Mouse (Mus musculus) frontal cortex, postnatal 36 days (tissue): ENCODE results near the gene Pfn4.
"Not testable (repeated sequence)": the region's sequence is repeated elsewhere in the genome, so short reads cannot be mapped to it uniquely, and the experiment has no call there.

Experiments
- DNase-seq, 2 experiments: peaks; one replicate each; pipeline ENCODE4 v3.0.0; 2022; ENCODE audit warnings: low spot score in 2 of 2

The Pfn4 gene

DNA sequence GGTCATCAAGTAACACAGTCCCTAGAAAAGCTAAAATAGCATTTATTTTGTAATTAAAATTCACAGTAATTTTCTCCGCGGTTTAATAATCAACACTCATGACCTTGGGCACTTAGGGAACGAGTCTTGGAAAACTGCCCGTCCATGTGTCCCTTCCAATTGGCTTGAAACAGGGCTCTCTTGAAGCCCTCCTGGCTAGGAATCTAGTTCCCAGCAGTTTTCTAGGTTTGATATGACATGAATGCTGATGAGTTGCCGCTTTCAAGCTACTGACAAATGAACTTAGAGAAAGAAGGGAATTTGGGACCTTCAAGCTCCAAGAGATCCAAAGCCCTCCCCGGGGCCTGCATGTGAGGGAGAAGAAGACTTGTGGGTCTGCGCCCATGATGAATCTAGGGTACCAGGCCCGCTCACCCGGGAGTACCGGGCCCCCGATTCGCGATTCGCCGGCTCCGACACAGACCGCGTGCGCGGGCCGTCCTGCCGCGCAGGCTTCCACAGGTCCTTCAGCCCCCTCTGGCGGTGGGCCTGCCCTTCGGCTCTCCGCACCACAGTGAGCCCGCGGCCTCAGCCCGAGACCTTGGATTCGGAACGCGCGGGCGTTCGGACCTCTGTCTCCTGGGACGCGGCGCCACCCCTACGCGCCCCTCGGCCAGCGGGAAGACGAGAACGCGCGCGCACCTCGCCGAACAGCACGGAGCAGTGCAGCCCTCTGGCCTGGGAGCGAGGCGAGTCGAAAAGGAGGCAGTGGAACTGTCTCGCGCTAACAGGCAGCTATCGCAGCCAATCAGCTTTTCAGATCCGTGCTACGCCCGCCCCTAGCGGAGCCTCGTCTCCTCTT is at the start of gene Pfn4, which contains the start of gene Fam228b:
Gene Pfn4, plus strand, starts transcription at position 531 of the 841 bp plus-strand sequence.
Gene Fam228b, minus strand, starts transcription at position 776 of the 841 bp plus-strand sequence.
- DNase-seq = peak; percentile 98 to 99

DNA sequence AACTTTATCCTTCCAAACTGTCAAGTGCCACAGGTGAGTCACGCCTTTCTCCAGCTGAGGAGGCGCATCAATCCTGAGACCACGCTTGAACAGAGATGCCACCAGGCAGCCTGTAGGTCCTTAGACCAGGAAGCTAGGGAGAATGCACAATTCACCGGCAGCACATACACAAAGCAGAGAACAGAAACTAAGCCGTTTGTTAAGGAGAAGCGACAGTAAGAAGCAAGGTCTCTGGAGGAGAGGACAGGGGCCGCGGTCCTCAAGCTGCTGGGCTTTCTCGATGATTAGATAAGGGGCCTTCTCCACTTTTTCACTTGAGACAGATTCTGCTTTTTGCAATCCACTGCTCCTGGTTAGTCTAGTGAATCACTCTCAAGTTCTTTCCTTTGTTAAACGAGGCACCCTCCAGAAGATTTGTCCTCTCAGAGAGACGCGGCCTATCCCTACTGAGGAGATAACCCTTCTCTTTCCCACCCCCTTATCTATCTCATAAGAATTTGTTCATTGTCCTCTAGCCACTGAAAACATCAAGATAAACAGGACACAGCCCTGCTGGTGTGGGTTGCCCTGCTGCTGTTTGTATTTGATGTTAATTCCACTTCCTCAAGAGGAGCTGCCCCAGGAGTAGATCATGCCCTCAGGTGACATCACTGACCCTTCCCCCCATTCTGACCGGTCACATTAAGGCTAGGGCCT is 49.6 kb upstream of the Pfn4 start:
- DNase-seq = no peak

DNA sequence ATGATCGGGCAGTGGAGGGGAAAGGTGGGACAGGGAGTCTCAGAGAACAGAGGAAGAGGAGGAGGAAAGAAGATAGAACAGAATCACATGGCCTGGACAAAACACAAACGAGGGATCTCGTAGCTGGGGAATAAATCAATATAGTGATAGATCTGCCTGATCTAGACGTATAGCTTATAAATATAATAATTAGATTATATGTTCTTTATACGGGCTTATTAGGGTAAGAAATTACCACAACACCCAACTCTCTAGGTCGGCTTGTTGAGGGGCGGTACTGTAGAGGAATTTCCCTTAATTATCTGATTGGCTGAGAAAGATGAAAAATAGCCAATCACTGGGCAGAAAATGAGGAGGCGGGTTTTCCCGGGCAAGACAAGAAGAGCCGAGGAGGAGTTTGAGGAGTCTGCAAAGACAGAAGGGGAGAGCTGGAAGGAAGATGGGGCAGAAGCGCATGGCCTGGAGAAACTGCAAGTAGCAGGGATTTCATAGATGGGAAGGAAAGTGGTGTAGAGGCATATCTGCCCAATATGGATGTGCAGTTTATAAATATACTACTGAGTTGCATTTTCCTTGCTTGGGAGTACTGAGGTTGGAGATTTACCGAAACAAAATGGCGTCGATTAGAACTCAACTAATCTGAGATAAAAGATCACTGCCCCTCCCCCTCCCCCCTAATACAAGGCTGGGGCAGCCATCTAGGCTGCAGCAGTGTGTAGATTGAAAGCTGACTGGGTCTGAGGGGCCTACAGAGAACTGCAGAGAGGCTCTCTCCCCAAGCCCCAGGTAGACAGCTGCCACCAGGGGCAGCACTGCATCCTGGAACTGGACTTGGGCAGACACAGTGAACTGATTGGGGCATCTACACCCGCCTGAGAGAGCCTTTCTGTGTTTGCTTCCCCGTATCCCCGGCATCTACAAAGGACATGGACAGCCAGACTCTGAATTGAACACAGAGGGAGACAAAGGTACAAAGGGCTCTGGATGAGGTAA is 48.8 kb upstream of the Pfn4 start:
- no peak for DNase-seq

DNA sequence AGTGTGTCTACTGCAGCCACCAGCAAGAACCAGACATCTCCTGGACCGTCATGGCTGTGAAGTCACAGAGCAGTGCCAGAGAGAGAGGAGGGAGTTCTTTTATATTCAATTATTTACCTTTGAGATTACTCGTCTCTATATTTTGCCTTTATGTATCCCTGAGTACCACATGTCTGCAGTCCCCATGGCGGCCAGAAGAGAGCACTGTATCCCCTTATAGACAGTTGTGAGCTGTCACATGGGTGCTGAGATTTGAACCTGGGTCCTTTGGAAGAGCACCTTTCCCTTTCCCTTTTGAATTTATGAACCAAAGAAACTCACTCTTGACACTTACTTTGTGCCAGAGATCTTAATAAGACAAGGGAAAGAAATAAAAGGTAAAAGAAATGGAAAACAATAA is 39.7 kb upstream of the Pfn4 start:
- DNase-seq = no peak

DNA sequence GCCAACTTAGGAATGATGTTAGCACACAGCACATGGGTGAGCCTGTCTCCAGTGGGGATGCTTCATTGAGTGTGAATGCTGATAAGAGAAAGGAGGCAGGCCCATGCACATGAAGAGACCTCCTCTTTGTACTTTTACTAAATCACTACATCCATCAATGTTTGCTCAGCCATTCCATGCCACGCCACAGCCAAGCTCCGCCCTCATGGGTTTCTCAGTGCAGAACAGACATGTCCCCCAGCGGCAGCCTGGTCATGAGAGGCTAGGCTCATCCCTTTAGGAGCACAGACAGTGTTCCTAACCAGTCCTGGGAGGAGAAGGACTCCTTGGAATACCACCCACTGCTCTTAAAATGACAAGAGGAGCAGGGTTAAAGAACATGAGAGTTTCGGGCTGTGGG is 37.2 kb upstream of the Pfn4 start:
- DNase-seq = no peak

DNA sequence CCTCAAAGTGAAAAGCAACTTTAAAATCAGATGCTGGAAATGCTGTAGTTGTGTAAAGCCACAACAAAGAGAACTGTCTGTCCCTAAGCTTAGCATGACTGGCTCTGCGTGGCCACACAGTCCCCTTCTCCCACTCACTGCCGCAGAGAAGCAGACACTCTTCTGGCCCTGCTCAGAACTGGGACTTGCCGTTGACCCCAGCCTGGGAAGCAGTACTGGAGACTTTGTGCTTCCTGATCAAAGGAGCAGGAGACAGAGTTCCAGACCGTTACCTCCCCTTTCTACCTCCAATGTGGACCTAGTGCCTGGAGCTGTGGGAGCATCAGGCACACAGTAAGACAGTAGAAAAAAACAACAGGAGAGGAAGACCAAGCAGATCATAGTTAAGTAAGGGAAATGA is 36.5 kb upstream of the Pfn4 start:
- DNase-seq = no peak

DNA sequence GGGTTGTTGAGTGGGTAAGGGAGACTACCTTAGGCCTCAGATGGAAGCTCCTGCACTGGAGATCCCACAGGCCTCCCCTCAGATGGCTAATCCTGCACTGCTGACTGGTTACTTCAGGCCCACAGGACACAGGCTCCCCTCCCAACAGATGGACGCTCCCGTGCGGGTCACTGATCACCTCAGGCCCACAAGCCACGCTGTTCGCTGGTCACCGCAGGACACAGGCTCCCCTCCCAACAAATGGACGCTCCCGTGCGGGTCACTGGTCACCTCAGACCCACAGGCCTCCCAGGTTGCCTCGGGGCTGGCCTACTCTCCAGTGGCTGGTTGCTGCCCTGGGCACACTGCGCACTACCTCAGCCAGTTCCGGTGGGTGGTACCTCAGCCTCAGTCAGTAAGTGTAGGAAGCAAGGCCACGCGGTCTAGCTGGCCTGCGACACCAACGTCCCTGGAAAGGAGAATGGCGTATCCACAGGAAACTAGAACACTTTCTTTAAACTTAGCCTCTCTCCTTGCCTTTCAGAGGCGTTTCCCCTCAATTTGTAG is 30.7 kb upstream of the Pfn4 start, which contains the start of gene Fam228a:
Gene Fam228a, minus strand, starts transcription at position 400 of the 546 bp plus-strand sequence.
- no peak for DNase-seq

DNA sequence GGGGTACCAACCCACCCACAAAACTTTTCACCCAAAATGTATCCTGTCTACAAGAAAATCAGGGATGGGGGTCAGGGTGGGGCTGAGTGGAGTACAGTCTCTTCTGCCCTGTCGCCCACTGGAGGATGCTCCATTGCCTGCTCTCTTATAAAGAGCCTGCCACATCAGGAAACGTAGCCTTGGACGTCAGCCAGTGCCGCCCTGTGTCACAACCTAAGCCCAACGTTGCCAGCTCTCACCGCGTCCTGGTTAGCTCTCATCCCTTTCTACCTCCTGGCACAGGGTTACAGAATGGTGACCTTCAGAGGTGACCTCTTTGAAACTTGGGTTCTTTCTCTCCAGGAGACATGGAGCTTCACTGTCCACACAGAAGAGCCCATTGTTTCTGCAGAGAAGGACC is 28.0 kb upstream of the Pfn4 start:
- no peak for DNase-seq

DNA sequence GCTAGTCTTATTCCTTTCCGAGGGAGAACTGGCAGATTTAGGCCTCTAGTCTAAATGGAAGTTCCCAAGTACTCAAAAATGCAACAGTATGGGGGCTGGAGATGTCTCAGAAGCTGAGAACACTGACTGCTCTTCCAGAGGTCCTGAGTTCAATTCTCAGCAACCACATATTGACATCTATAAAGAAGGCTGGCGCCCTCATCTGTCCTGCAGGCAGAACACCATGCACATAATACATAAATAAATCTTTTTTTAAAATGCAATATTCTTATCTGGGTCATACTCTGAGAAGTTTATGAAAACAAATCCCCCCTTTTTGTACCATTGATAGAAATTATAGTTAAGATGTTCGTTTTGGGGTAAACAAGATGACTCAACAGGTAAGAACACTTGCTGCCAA is 26.6 kb upstream of the Pfn4 start:
- DNase-seq = no peak

DNA sequence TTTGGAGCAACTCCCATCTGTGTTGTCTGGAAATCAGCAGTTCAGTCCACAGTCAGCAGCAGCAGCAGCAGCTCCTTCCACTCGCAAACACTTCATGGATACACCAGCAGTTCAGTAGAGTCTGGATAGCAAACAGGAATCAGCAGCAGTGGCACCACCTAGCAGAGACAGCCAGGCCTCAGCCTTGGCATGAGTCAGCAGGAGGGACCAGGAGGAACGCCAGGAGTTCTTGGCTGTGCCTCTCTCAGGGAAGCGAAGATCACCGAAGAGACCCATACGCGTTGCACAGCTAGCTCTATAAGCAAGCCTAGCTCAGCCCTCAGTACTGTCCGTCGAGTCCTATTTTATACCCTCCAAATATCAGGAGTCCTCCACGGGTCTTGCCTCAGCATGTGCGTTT is 24.3 kb upstream of the Pfn4 start:
- peak; percentile 16 to 21 for DNase-seq

DNA sequence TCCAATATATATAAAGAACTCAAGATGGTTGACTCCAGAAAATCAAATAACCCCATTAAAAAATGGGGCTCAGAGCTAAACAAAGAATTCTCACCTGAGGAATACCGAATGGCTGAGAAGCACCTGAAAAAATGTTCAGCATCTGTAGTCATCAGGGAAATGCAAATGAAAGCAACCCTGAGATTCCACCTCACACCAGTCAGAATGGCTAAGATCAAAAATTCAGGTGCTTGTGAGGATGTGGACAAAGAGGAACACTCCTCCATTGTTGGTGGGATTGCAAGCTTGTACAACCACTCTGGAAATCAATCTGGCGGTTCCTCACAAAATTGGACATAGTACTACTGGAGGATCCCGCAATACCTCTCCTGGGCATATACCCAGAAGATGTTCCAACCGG is 14.4 kb upstream of the Pfn4 start:
- DNase-seq = not testable (repeated sequence)

DNA sequence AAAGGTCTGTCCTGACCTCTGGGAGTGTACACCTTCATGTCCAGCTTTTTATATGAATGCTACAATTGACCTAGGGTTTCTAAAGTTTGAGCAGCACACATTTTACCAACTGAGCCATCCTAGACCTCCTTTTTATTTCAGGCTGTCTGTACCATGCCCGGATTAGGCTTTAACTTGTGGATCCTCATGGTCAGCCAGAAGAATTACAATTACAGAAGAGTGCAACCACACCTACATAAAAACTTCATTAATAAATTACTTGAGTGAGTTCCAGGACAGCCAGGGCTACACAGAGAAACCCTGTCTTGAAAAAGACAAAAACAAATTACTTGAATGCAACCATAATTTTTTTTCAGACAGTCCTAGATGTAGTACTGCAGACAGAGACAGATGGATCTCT is 11.8 kb upstream of the Pfn4 start:
- no peak for DNase-seq

DNA sequence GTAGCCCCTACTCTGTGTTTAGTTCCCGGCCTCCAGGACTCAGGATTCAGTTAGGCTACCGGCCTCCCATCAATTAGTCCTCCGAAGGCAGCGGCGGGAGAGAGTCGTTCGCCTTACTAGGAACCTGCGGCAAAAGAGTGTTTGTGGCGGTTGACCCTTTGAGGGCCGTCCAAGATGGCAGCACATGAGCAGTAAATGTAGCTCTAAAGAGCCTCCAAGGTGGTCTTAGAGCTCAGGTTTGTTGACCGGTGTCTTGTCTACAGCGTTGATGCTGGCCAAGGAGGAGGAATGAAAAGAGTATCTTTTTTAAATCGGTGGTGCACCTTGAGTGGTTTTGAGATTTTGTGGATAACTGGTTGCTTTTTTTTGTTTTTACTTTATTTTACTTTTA is 506 bp downstream of the Pfn4 start:
- no peak for DNase-seq

DNA sequence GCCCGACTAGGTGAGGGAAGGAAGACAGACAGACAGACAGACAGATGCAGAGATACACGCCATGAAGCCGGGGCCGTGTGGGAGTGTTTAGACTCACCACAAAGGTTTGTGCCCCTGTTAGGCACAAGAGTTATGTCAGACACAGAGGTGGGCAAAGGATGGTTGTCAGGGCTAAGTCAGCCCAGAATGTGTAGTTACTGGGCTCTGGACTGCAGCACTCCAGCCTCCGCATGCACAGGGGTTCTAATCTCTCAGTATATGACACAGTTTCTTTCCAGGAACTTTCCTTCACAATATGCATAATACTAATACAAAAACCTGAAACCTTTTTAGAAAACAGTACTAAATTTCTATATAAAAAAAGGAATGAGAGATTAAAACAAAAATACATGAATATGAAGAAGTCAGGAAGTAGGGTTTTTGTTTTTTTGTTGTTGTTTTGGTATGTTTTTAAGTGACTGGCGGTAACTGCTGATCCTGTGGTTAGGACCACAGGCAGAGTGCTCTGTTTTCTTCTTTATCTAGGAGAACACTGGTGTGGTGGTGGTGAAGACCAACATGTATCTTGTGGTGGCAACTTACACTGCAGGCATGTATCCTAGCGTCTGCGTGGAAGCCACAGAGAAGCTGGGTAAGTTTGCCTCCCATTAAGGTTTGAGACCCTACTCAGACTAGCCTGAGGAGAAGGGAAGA is 6.2 kb downstream of the Pfn4 start:
- no peak for DNase-seq

DNA sequence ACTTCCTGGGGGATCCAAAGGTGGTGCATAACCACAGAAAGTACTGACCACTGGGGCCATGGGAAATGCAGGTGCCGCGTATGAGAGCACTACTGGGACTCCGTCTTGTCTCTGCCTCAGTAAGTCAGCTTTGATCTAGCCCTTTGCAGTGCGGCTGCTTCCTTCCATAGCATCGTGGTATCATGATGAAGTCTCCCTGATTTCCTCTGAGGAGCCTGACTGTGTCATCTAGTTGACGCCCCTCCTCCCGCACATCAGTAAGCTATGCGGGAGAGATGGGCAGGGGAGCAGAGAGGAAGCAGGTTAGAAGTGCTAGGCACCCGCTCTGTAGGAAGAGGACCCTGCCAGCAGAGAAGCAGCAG is 6.7 kb downstream of the Pfn4 start:
- DNase-seq = no peak

DNA sequence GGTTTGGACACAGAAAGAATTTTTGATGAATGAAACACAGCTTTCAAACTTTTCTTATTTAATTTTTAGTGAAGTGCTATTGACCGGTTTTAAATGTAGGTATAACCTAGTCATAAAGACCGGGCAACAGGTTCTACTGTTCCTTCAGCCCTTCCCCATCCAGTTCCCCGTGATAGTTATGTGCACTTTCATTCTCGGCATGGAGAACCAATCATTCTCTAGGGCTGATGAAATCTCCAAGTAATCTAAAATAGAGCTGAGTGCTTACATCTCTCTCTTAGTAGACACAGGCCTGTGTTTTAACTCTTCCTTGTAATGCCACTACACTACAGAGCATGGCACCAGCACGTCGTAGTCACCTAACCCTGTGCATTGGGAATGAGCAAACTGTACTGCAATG is 8.9 kb downstream of the Pfn4 start:
- no peak for DNase-seq

DNA sequence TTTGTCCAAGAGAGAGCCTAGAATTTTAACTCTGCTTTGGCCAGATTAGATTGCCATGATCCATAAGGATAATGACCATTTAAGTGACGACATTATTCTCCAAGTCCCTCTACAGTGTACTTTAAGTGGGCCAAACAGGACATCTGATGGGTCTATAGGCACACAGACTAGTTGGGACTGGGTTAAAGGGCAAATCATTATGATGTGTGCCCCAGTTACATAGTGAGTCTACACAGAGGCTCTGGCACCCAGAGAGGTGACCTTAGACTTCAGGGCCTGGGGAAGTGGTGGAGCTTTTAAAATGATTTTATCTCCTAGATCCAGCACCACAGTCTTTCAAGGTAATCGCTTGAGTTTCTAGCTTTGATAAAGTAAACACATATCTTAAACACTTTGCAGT is 11.4 kb downstream of the Pfn4 start:
- no peak for DNase-seq

DNA sequence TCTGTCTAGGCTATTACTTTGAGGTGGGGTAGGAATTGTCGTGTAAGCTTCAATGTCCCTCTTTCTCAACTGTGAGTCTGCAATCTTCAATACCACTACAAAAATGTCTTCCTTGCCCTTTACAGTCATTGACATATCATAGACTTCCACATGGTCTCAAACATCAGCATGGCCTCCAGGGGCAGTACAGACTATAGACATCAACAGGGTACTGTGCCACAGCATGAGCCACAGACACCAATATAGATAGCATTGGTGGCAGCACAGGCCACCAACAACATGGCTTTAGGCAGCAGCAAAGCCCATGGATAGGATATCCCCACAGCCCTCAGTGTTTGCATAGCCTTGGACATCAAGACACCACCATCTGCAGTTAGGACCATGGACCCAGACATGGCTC is 12.4 kb downstream of the Pfn4 start:
- DNase-seq = no peak

DNA sequence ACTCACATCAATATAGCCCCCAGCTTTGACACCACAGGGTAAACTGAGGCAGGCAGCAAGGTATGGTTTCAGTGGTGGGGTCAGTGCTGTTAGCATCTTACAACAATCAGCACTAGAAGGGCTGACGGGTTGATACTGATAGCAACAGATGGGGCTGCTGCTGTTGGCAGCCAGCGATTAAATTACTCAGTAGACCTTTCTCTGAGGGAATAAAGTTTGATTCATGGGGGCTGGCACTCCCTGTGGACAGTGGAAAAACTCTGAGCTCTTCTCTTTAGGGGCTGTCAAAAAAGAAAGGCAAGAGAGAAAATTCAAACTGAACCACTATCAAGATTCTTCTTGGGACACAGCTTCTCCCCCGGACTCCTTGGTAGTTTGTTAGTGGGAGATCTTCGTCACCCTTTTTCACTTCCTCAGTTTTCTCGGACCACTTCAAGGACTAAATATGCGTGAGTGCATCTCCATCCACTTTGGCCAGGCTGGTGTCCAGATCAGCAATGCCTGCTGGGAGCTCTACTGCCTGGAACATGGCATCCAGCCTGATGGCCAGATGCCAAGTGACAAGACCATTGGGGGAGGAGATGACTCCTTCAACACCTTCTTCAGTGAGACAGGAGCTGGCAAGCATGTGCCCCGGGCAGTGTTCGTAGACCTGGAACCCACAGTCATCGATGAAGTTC is 13.0 kb downstream of the Pfn4 start:
- DNase-seq = not testable (repeated sequence)

DNA sequence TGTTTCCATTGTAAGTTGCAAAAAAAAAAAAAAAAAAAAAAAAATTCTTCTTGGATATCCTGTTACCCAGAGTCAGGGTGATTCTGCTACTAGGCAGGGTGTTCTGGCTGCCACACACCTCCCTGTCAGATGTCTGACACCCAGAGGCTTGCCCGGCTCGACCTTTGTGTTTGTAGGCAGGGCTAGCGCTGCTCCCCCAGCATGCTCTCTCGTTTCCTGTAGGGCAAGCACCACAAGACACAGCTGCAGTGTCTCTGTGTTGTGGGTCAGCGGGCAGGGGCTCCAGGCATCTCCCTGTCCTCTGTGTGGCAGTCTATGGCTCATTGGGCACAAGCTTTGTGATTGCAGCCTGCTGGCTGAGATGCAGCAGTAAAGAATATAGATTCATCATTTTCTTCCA is 14.8 kb downstream of the Pfn4 start:
- no peak for DNase-seq

DNA sequence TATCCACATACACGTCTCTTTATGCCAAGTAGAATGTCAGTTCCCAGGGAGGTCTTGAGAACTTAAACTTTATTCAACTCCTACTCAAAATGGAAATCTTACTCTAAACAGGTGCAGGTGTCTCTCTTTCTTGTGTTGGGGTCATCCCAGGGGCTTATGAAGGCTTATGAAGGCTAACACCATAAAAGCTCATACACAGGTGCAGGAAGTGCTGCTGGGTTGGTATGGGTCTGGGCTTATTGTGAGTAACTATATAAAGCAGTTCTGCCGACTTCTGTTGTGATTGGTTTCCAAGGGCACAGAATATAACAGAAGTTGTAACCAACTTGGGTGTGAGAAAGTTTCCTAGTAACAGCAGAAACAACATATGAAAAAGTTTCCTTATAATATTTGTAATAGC is 15.6 kb downstream of the Pfn4 start:
- DNase-seq = no peak
